Comparison of ENCODE assay signal across 11 mouse cellular contexts in genomic region chr3:37844731-37845312, GRCm38 (mm10).
DNase-seq lines count a peak whose midpoint lies in the region; ATAC-seq and TF ChIP-seq lines count a peak whose summit lies in the region.
"Had no signal": no experiment of that assay in that cellular context is flagged by ENCODE, and none has a peak within 500 bp of the region (broad histone marks: within the 10 kb centered on the region; RNA-seq: fewer than 3 reads in every experiment).

No protein-coding gene starts in this region.

- H3K4me3 ChIP-seq in heart, embryonic 14.5 days (ENCODE audit: control insufficient read depth in 1 of 2, insufficient read depth in 1 of 2, low read depth in 1 of 2, low read length in 2 of 2), result no peak overlapping the region
- H3K4me3 ChIP-seq in midbrain, embryonic 10.5 days, result no peak overlapping the region
- H3K4me3 ChIP-seq in midbrain, postnatal 0 days (ENCODE audit: low read depth, low read length), result no peak overlapping the region
- no peak overlapping the region for H3K4me3 ChIP-seq in stomach, embryonic 16.5 days (replicated peaks; ENCODE audit: low read length)
- H3K4me3 ChIP-seq: hindbrain, embryonic 10.5 days; intestine, embryonic 15.5 days; megakaryocyte, embryonic 14.5 days had no signal

- TF ChIP-seq CTCF in midbrain, postnatal 0 days (IDR thresholded peaks at IDR 0.05), result no peak

- no peaks in the 10 kb centered on the region for H3K36me3 ChIP-seq in heart, embryonic 14.5 days (ENCODE audit: control insufficient read depth, insufficient read depth, low read length)
- no peaks in the 10 kb centered on the region for H3K36me3 ChIP-seq in midbrain, embryonic 10.5 days
- H3K36me3 ChIP-seq in midbrain, postnatal 0 days (ENCODE audit: insufficient read depth, low read length), result no peaks in the 10 kb centered on the region
- no peaks in the 10 kb centered on the region for H3K36me3 ChIP-seq in stomach, embryonic 16.5 days (ENCODE audit: control insufficient read depth, insufficient read depth, low read length)
- H3K36me3 ChIP-seq: hindbrain, embryonic 10.5 days; intestine, embryonic 15.5 days had no signal

- no peaks in the 10 kb centered on the region for H3K9me3 ChIP-seq in heart, embryonic 14.5 days (ENCODE audit: control insufficient read depth, low read length)
- no peaks in the 10 kb centered on the region for H3K9me3 ChIP-seq in midbrain, embryonic 10.5 days (replicated peaks)
- H3K9me3 ChIP-seq in midbrain, postnatal 0 days (ENCODE audit: low read length), result no peaks in the 10 kb centered on the region
- H3K9me3 ChIP-seq in stomach, embryonic 16.5 days (replicated peaks; ENCODE audit: control insufficient read depth, low read length), result no peaks in the 10 kb centered on the region
- H3K9me3 ChIP-seq: hindbrain, embryonic 10.5 days; intestine, embryonic 15.5 days had no signal

- intact Hi-C loops in heart, postnatal 14 days (cut with DNase I), result no loop called here

- no peak for DNase-seq in heart, postnatal 14 days
- DNase-seq in midbrain, embryonic 10.5 days (ENCODE audit: low spot score), result peak; percentile 8
- DNase-seq in midbrain, postnatal 0 days (ENCODE audit: low spot score), result no peak
- peak; percentile 32 for DNase-seq in gastrocnemius, postnatal 25 days
- no peak for DNase-seq in spleen, postnatal 36 days (ENCODE audit: low spot score in 2 of 2)

- no peak overlapping the region for H3K4me2 ChIP-seq in heart, embryonic 14.5 days (ENCODE audit: low read length)
- no peak overlapping the region for H3K4me2 ChIP-seq in midbrain, postnatal 0 days (ENCODE audit: low read depth, low read length, poor library complexity, severe bottlenecking)
- H3K4me2 ChIP-seq in stomach, embryonic 16.5 days (ENCODE audit: low read depth, low read length), result no peak overlapping the region
- H3K4me2 ChIP-seq: intestine, embryonic 15.5 days had no signal

- no peak for ATAC-seq in heart, embryonic 14.5 days (ENCODE audit: insufficient number of reproducible peaks, insufficient read depth, low FRiP score, low read depth)
- no peak for ATAC-seq in midbrain, postnatal 0 days (ENCODE audit: low FRiP score)
- no peak for ATAC-seq in stomach, embryonic 16.5 days (ENCODE audit: insufficient read depth, low FRiP score)
- ATAC-seq: intestine, embryonic 15.5 days had no signal

- no peak overlapping the region for H3K9ac ChIP-seq in heart, embryonic 14.5 days (ENCODE audit: low read length)
- H3K9ac ChIP-seq in midbrain, postnatal 0 days (replicated peaks; ENCODE audit: low read length, poor library complexity, severe bottlenecking), result no peak overlapping the region
- H3K9ac ChIP-seq in stomach, embryonic 16.5 days (ENCODE audit: low read length), result no peak overlapping the region
- H3K9ac ChIP-seq: intestine, embryonic 15.5 days had no signal

- peaks cover 17 to 21% of the 10 kb centered on the region in 2 experiments for H3K4me1 ChIP-seq in heart, embryonic 14.5 days (ENCODE audit: control insufficient read depth in 2 of 2, insufficient read depth in 2 of 2, low read length in 2 of 2)
- H3K4me1 ChIP-seq in midbrain, embryonic 10.5 days, result no peaks in the 10 kb centered on the region
- no peaks in the 10 kb centered on the region for H3K4me1 ChIP-seq in midbrain, postnatal 0 days (ENCODE audit: insufficient read depth, low read length)
- H3K4me1 ChIP-seq in stomach, embryonic 16.5 days (ENCODE audit: control insufficient read depth, insufficient read depth, low read length), result peaks cover 6% of the 10 kb centered on the region
- H3K4me1 ChIP-seq: hindbrain, embryonic 10.5 days had no signal

- H3K27me3 ChIP-seq in heart, embryonic 14.5 days (ENCODE audit: control insufficient read depth, insufficient read depth, low read length), result no peaks in the 10 kb centered on the region
- no peaks in the 10 kb centered on the region for H3K27me3 ChIP-seq in midbrain, embryonic 10.5 days (ENCODE audit: low read depth, poor library complexity, severe bottlenecking)
- H3K27me3 ChIP-seq in midbrain, postnatal 0 days (ENCODE audit: insufficient read depth, low read length), result no peaks in the 10 kb centered on the region
- no peaks in the 10 kb centered on the region for H3K27me3 ChIP-seq in stomach, embryonic 16.5 days (ENCODE audit: control insufficient read depth, insufficient read depth, low read length)
- H3K27me3 ChIP-seq: CH12.LX; intestine, embryonic 15.5 days had no signal

- peak overlapping the region; percentile 24 to 61; a peak in 3 of 4 replicates for H3K27ac ChIP-seq in heart, embryonic 14.5 days (replicated peaks in 1 of 2; ENCODE audit: control insufficient read depth in 1 of 2, insufficient read depth in 1 of 2, low read depth in 2 of 2, low read length in 2 of 2)
- no peak overlapping the region for H3K27ac ChIP-seq in midbrain, embryonic 10.5 days (replicated peaks)
- H3K27ac ChIP-seq in midbrain, postnatal 0 days (ENCODE audit: low read depth, low read length), result no peak overlapping the region
- peak overlapping the region; percentile 5; the same call in 1 of the 2 replicates for H3K27ac ChIP-seq in stomach, embryonic 16.5 days (ENCODE audit: low read length)
- H3K27ac ChIP-seq: hindbrain, embryonic 10.5 days; intestine, embryonic 15.5 days had no signal

- WGBS in heart, embryonic 14.5 days, result 52% methylated on average over 8 of the region's 8 CpGs
- WGBS in midbrain, embryonic 10.5 days, result 76% methylated on average over 8 of the region's 8 CpGs
- 87% methylated on average over 8 of the region's 8 CpGs for WGBS in midbrain, postnatal 0 days
- 77% methylated on average over 8 of the region's 8 CpGs for WGBS in stomach, embryonic 16.5 days

Comparison
In these comparisons a context has a peak if more than half of its experiments do, and no peak if none do; other contexts are left out.
1. DNase-seq: peak in midbrain, embryonic 10.5 days (single experiment) and gastrocnemius, postnatal 25 days (single experiment); none in heart, postnatal 14 days (0 of 2), midbrain, postnatal 0 days (single experiment) and spleen, postnatal 36 days (0 of 2).
2. H3K27ac ChIP-seq: peak in heart, embryonic 14.5 days (2 of 2) and stomach, embryonic 16.5 days (single experiment); none in midbrain, embryonic 10.5 days (single experiment) and midbrain, postnatal 0 days (single experiment).